Mouse (Mus musculus): Measurements from ENCODE around the gene Parn. TPM values are rescaled to one million over a fixed set of nuclear protein-coding genes. Genes with fewer than 3 reads are reported as not detected.

Gene Parn
- total and polyA plus RNA-seq, 3 experiments: 48.7 to 88.6 (median 62.6) TPM

GRCm38 (mm10) chr16:13602779-13603178 lies 65.2 kb downstream of the Parn start:
- Histone ChIP-seq H3K4me1 (ENCODE audit: control insufficient read depth in 1 of 2, insufficient read depth in 2 of 2) (peaks cover 5 to 31% of the 10 kb centered on the region in 2 experiments), H3K27me3 (replicated peaks) (no peaks in the 10 kb centered on the region), H3K36me3 (replicated peaks in 1 of 2; ENCODE audit: control insufficient read depth in 1 of 2, insufficient read depth in 1 of 2, low read length in 1 of 2) (peaks cover 38 to 71% of the 10 kb centered on the region in 2 experiments), H3K9ac (ENCODE audit: insufficient read depth, low read depth) (no peak overlapping the region), H3K4me3 (replicated peaks in 1 of 3; ENCODE audit: low read depth in 2 of 3, low read length in 2 of 3, poor library complexity in 1 of 3) (no peak overlapping the region), H3K9me3 (replicated peaks; ENCODE audit: low read length) (peaks cover under 1% of the 10 kb centered on the region), H3K27ac (ENCODE audit: insufficient read depth, low read depth) (no peak overlapping the region), H3K4me2 (ENCODE audit: insufficient read depth, low read depth, poor library complexity, severe bottlenecking) (no peak overlapping the region), H3K79me2 (replicated peaks; ENCODE audit: control insufficient read depth, extremely low read depth, insufficient read depth, poor library complexity, severe bottlenecking) (no peaks in the 10 kb centered on the region)
- in situ Hi-C loops (cut with MboI; ENCODE audit: low pct_ligation_motif_present, low pct_unique_long_range_greater_than_20kb, low sequenced_read_pairs): no loop called here
- dilution Hi-C loops (cut with MboI; ENCODE audit: extremely low pct_ligation_motif_present, extremely low pct_unique_long_range_greater_than_20kb, low sequenced_read_pairs): no loop called here
- DNase-seq (ENCODE audit: extremely low read depth): peak; percentile 45
- TF ChIP-seq HCFC1 (IDR thresholded peaks at IDR 0.05; ENCODE audit: low read depth, low read length) (no peak), MEF2A (IDR thresholded peaks at IDR 0.05; ENCODE audit: borderline replicate concordance, low read depth, low read length) (peak; percentile 58; the same call in 1 of the 2 replicates), POLR2A (IDR thresholded peaks at IDR 0.05; ENCODE audit: low read depth, low read length) (no peak), ZKSCAN1 (IDR thresholded peaks at IDR 0.05; ENCODE audit: borderline replicate concordance, low read depth, low read length) (no peak), NRF1 (IDR thresholded peaks at IDR 0.05; ENCODE audit: low read depth, low read length) (no peak), ZNF384 (IDR thresholded peaks at IDR 0.05; ENCODE audit: low read depth, low read length) (no peak)

- peaks cover 12 to 34% of the 10 kb centered on the region in 2 experiments for H3K4me1 ChIP-seq (ENCODE audit: control insufficient read depth in 1 of 2, insufficient read depth in 2 of 2)
- dilution Hi-C loops (cut with MboI; ENCODE audit: extremely low pct_ligation_motif_present, extremely low pct_unique_long_range_greater_than_20kb, low sequenced_read_pairs) (no loop called here), in situ Hi-C loops (cut with MboI; ENCODE audit: low pct_ligation_motif_present, low pct_unique_long_range_greater_than_20kb, low sequenced_read_pairs) (no loop called here)
- no peak overlapping the region for H3K4me3 ChIP-seq (replicated peaks in 1 of 3; ENCODE audit: low read depth in 2 of 3, low read length in 2 of 3, poor library complexity in 1 of 3)
- peaks cover 39 to 83% of the 10 kb centered on the region in 2 experiments for H3K36me3 ChIP-seq (replicated peaks in 1 of 2; ENCODE audit: control insufficient read depth in 1 of 2, insufficient read depth in 1 of 2, low read length in 1 of 2)
- H3K79me2 ChIP-seq (replicated peaks; ENCODE audit: control insufficient read depth, extremely low read depth, insufficient read depth, poor library complexity, severe bottlenecking): no peaks in the 10 kb centered on the region
- no peak for DNase-seq (ENCODE audit: extremely low read depth)
- H3K4me2 ChIP-seq (ENCODE audit: insufficient read depth, low read depth, poor library complexity, severe bottlenecking): no peak overlapping the region
- no peak for TF ChIP-seq NELFE (IDR thresholded peaks at IDR 0.05; ENCODE audit: low read depth, low read length)
- TF ChIP-seq ZKSCAN1 (IDR thresholded peaks at IDR 0.05; ENCODE audit: borderline replicate concordance, low read depth, low read length): no peak
- no peak for TF ChIP-seq MYC (IDR thresholded peaks at IDR 0.05; ENCODE audit: low read depth, low read length)
- TF ChIP-seq GABPA (IDR thresholded peaks at IDR 0.05; ENCODE audit: insufficient replicate concordance, low read depth, low read length): no peak
- TF ChIP-seq POLR2AphosphoS2 (IDR thresholded peaks at IDR 0.05; ENCODE audit: low read depth, low read length): no peak
- TF ChIP-seq IRF4 (IDR thresholded peaks at IDR 0.05; ENCODE audit: low read depth, low read length): no peak
- TF ChIP-seq ZC3H11A (IDR thresholded peaks at IDR 0.05; ENCODE audit: low read depth, low read length): no peak
- TF ChIP-seq RCOR1 (conservative IDR thresholded peaks at IDR 0.05; ENCODE audit: low read depth, low read length): no peak
- no peak for TF ChIP-seq HCFC1 (IDR thresholded peaks at IDR 0.05; ENCODE audit: low read depth, low read length)
- no peak for TF ChIP-seq JUN (IDR thresholded peaks at IDR 0.05; ENCODE audit: insufficient read depth, low read depth, low read length)
- TF ChIP-seq MEF2A (IDR thresholded peaks at IDR 0.05; ENCODE audit: borderline replicate concordance, low read depth, low read length): no peak
- no peak overlapping the region for H3K27ac ChIP-seq (ENCODE audit: insufficient read depth, low read depth)
- H3K27me3 ChIP-seq (replicated peaks): no peaks in the 10 kb centered on the region
- peaks cover 11% of the 10 kb centered on the region for H3K9me3 ChIP-seq (replicated peaks; ENCODE audit: low read length)
- H3K9ac ChIP-seq (ENCODE audit: insufficient read depth, low read depth): no peak overlapping the region
These were observed 78.9 kb downstream of the Parn start for GRCm38 (mm10) chr16:13589049-13589408.
